In the genomic region with DNA sequence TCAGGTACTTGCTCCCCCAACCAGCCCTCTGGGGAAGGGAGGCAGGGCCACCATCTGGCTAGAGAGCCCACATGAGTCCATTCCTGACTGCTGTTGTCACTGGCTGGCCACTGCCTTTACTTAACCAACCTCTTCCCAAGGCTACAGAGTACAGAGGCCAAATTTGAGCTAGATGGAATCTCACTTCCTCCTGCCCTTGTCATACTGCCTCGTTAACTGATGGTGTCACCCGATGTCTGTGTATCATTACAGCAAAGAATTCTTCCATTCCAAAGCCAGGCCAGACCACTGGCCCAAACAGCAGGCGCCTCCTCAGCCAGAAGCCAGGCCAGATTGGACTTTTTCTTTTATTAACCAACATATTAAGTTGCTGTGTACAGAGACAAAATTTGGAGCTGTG, we compare ENCODE assay signal across 27 mouse cellular contexts. TPM values are rescaled to one million over a fixed set of nuclear protein-coding genes. Genes with fewer than 3 reads are reported as not detected.
"Had no signal": no experiment of that assay in that cellular context is flagged by ENCODE, and none has a peak within 500 bp of the region (broad histone marks: within the 10 kb centered on the region; RNA-seq: fewer than 3 reads in every experiment).

No protein-coding gene starts in this region.

- ATAC-seq: midbrain, embryonic 16.5 days had no signal

- H3K36me3 ChIP-seq: kidney, embryonic 15.5 days; limb, embryonic 10.5 days; limb, embryonic 13.5 days; liver, embryonic 13.5 days; lung, embryonic 15.5 days; midbrain, embryonic 12.5 days had no signal

- H3K4me2 ChIP-seq: kidney, embryonic 15.5 days; limb, embryonic 13.5 days; liver, embryonic 13.5 days; lung, embryonic 15.5 days; midbrain, embryonic 12.5 days had no signal

- H3K9ac ChIP-seq: kidney, embryonic 15.5 days; limb, embryonic 13.5 days; liver, embryonic 13.5 days; lung, embryonic 15.5 days; midbrain, embryonic 12.5 days had no signal

- H3K27ac ChIP-seq: kidney, embryonic 15.5 days; limb, embryonic 10.5 days; limb, embryonic 13.5 days; liver, embryonic 13.5 days; lung, embryonic 15.5 days; macrophage; midbrain, embryonic 12.5 days had no signal

- DNase-seq: kidney, adult 8-10 months; kidney, postnatal 10 days; kidney, postnatal 36 days; layer of hippocampus, adult 9-11 months; liver; liver, embryonic 13.5 days; lung, postnatal 14 days; thymus, adult 18-20 months; thymus, postnatal 36 days had no signal

- H3K4me3 ChIP-seq: kidney, embryonic 15.5 days; limb, embryonic 10.5 days; limb, embryonic 13.5 days; liver, embryonic 13.5 days; lung, embryonic 15.5 days; midbrain, embryonic 12.5 days had no signal

- H3K4me1 ChIP-seq: liver, embryonic 13.5 days; lung, embryonic 15.5 days had no signal

- H3K9me3 ChIP-seq: kidney, embryonic 15.5 days; limb, embryonic 10.5 days; limb, embryonic 13.5 days; liver, embryonic 13.5 days; lung, embryonic 15.5 days; midbrain, embryonic 12.5 days had no signal

RNA-seq across cellular contexts. Expression of a gene that starts 1.6 kb away (rescaled TPM):
- total RNA-seq: layer of hippocampus, postnatal 25 days; left cerebral cortex, adult 18-20 months; left cerebral cortex, postnatal 25 days; megakaryocyte, adult 5-6 weeks had no signal
- polyA plus RNA-seq: kidney, embryonic 15.5 days; liver, embryonic 13.5 days; liver, embryonic 16.5 days; lung, embryonic 15.5 days; macrophage; midbrain, embryonic 16.5 days; neural tube, embryonic 14.5 days; small intestine, adult 2 months; spleen, adult 2 months; stomach, embryonic 16.5 days; testis, adult 2 months; urinary bladder, adult 2 months had no signal
